In genomic region chr13:8680470-8681129, GRCm38 (mm10) we compare ENCODE assay signal across 16 mouse cellular contexts.
DNase-seq lines count a peak whose midpoint lies in the region; ATAC-seq lines count a peak whose summit lies in the region.
"Had no signal": no experiment of that assay in that cellular context is flagged by ENCODE, and none has a peak within 500 bp of the region (broad histone marks: within the 10 kb centered on the region; RNA-seq: fewer than 3 reads in every experiment).

No protein-coding gene starts in this region.

- H3K4me3 ChIP-seq in forebrain, embryonic 12.5 days (replicated peaks), result no peak overlapping the region
- H3K4me3 ChIP-seq in hindbrain, embryonic 14.5 days (replicated peaks; ENCODE audit: low read length), result no peak overlapping the region
- no peak overlapping the region for H3K4me3 ChIP-seq in midbrain, embryonic 14.5 days (replicated peaks; ENCODE audit: low read depth, low read length)
- H3K4me3 ChIP-seq: embryonic facial prominence, embryonic 10.5 days; liver, embryonic 13.5 days had no signal

- no peaks in the 10 kb centered on the region for H3K27me3 ChIP-seq in forebrain, embryonic 12.5 days
- H3K27me3 ChIP-seq in hindbrain, embryonic 14.5 days (ENCODE audit: control insufficient read depth, insufficient read depth, low read length), result no peaks in the 10 kb centered on the region
- H3K27me3 ChIP-seq in midbrain, embryonic 14.5 days (ENCODE audit: control insufficient read depth, insufficient read depth, low read length), result no peaks in the 10 kb centered on the region
- H3K27me3 ChIP-seq: liver, embryonic 13.5 days had no signal

- H3K9ac ChIP-seq in forebrain, embryonic 12.5 days, result no peak overlapping the region
- H3K9ac ChIP-seq in hindbrain, embryonic 14.5 days, result no peak overlapping the region
- no peak overlapping the region for H3K9ac ChIP-seq in midbrain, embryonic 14.5 days (replicated peaks; ENCODE audit: low read length)
- H3K9ac ChIP-seq: liver, embryonic 13.5 days had no signal

- 36% methylated on average over 9 of the region's 9 CpGs for WGBS in forebrain, embryonic 12.5 days
- 19% methylated on average over 9 of the region's 9 CpGs for WGBS in hindbrain, embryonic 14.5 days
- 12% methylated on average over 9 of the region's 9 CpGs for WGBS in midbrain, embryonic 14.5 days

- H3K4me1 ChIP-seq in forebrain, embryonic 12.5 days, result peaks cover 8% of the 10 kb centered on the region
- H3K4me1 ChIP-seq in hindbrain, embryonic 14.5 days (replicated peaks; ENCODE audit: control insufficient read depth, insufficient read depth, low read length), result peaks cover 8% of the 10 kb centered on the region
- H3K4me1 ChIP-seq in midbrain, embryonic 14.5 days (ENCODE audit: control insufficient read depth, insufficient read depth, low read length), result peaks cover 7% of the 10 kb centered on the region; the same call in 1 of the 2 replicates
- H3K4me1 ChIP-seq: embryonic facial prominence, embryonic 10.5 days; liver, embryonic 13.5 days had no signal

- no peaks in the 10 kb centered on the region for H3K36me3 ChIP-seq in forebrain, embryonic 12.5 days (replicated peaks)
- no peaks in the 10 kb centered on the region for H3K36me3 ChIP-seq in hindbrain, embryonic 14.5 days (replicated peaks; ENCODE audit: control insufficient read depth, insufficient read depth)
- no peaks in the 10 kb centered on the region for H3K36me3 ChIP-seq in midbrain, embryonic 14.5 days (ENCODE audit: control insufficient read depth, insufficient read depth, low read length)
- H3K36me3 ChIP-seq: embryonic facial prominence, embryonic 10.5 days; G1E; liver, embryonic 13.5 days had no signal

- 0 out of 2 replicates have a peak overlapping the region, but pooled peaks have one; percentile 32 for H3K27ac ChIP-seq in forebrain, embryonic 12.5 days
- 0 out of 2 replicates have a peak overlapping the region, but pooled peaks have one; percentile 32 for H3K27ac ChIP-seq in hindbrain, embryonic 14.5 days
- peak overlapping the region; percentile 63 for H3K27ac ChIP-seq in midbrain, embryonic 14.5 days (replicated peaks; ENCODE audit: low read depth, low read length)
- H3K27ac ChIP-seq: embryonic facial prominence, embryonic 10.5 days; liver, embryonic 13.5 days had no signal

- ATAC-seq in forebrain, embryonic 12.5 days (ENCODE audit: low FRiP score), result peak; percentile 67
- ATAC-seq in hindbrain, embryonic 14.5 days (ENCODE audit: low FRiP score), result peak; percentile 65
- peak; percentile 85; the same call in 1 of the 2 replicates for ATAC-seq in midbrain, embryonic 14.5 days (ENCODE audit: low FRiP score, low TSS enrichment)
- ATAC-seq: intestine, embryonic 16.5 days had no signal

- peak; percentile 31 for DNase-seq in NIH3T3 (ENCODE audit: low read depth)
- DNase-seq in hindbrain, embryonic 14.5 days (ENCODE audit: low spot score), result peak; percentile 48
- peak; percentile 79 for DNase-seq in midbrain, embryonic 14.5 days
- no peak for DNase-seq in spleen, adult 18-20 months
- DNase-seq in adrenal gland, adult 8-10 months, result no peak
- no peak for DNase-seq in heart, adult 8-10 months (ENCODE audit: low spot score)
- DNase-seq: cerebellum, adult 8-10 months; gastrocnemius, postnatal 10 days; heart, postnatal 14 days; kidney, postnatal 14 days; liver, embryonic 13.5 days; lung, postnatal 14 days had no signal

- no peak overlapping the region for H3K4me2 ChIP-seq in forebrain, embryonic 12.5 days
- H3K4me2 ChIP-seq in hindbrain, embryonic 14.5 days (replicated peaks), result peak overlapping the region; percentile 29
- peak overlapping the region; percentile 36 for H3K4me2 ChIP-seq in midbrain, embryonic 14.5 days (ENCODE audit: low read length)
- H3K4me2 ChIP-seq: liver, embryonic 13.5 days had no signal

- no peaks in the 10 kb centered on the region for H3K9me3 ChIP-seq in forebrain, embryonic 12.5 days
- H3K9me3 ChIP-seq in hindbrain, embryonic 14.5 days (ENCODE audit: control insufficient read depth, low read length), result no peaks in the 10 kb centered on the region
- no peaks in the 10 kb centered on the region for H3K9me3 ChIP-seq in midbrain, embryonic 14.5 days (ENCODE audit: control insufficient read depth, low read length)
- H3K9me3 ChIP-seq: embryonic facial prominence, embryonic 10.5 days; G1E; liver, embryonic 13.5 days had no signal

Comparison
In these comparisons a context has a peak if more than half of its experiments do, and no peak if none do; other contexts are left out.
1. DNase-seq: peak in NIH3T3 (single experiment), hindbrain, embryonic 14.5 days (single experiment) and midbrain, embryonic 14.5 days (single experiment); none in spleen, adult 18-20 months (0 of 2), adrenal gland, adult 8-10 months (single experiment) and heart, adult 8-10 months (single experiment).
2. Peak in every context shown above with its lines, with median percentiles within 50 percentile points of each other: ATAC-seq and H3K27ac ChIP-seq.